Mouse (Mus musculus) midbrain, embryonic 11.5 days (tissue): ENCODE data around the gene Marcksl1. TPM values are rescaled to one million over a fixed set of nuclear protein-coding genes. Genes with fewer than 3 reads are reported as not detected.

ENCODE experiments used
- ATAC-seq: fragments of 200-750 bp; cut with Nextera tagmentation; 2 replicates; pipeline ENCODE4 v1.8.0; 2017; ENCODE audit warnings: moderate TSS enrichment, moderate library complexity; ENCODE audit not compliant: low FRiP score
- DNase-seq: peaks from one replicate; pipeline ENCODE4 v3.0.0; 2015; ENCODE audit warnings: low spot score; ENCODE audit errors: missing footprints
- H3K27ac ChIP-seq: fragments of 300-500 bp; sonication (generic); 2 replicates; pipeline ENCODE4 v1.5.1; 2014; ENCODE audit warnings: low read depth, low read length
- H3K27me3 ChIP-seq: fragments of 300-500 bp; sonication (generic); 2 replicates; pipeline ENCODE4 v1.6.1; 2014; ENCODE audit warnings: mild to moderate bottlenecking, low read length, moderate library complexity, mixed read lengths; ENCODE audit not compliant: control insufficient read depth, insufficient read depth
- H3K36me3 ChIP-seq: fragments of 300-500 bp; sonication (generic); 2 replicates; pipeline ENCODE4 v1.6.1; 2014; ENCODE audit warnings: mild to moderate bottlenecking, low read length, moderate library complexity, mixed read lengths; ENCODE audit not compliant: control insufficient read depth, insufficient read depth
- H3K4me1 ChIP-seq: fragments of 300-500 bp; sonication (generic); 2 replicates; pipeline ENCODE4 v1.6.1; 2014; ENCODE audit warnings: low read length; ENCODE audit not compliant: control insufficient read depth, insufficient read depth
- H3K4me2 ChIP-seq: fragments of 300-500 bp; sonication (generic); 2 replicates; pipeline ENCODE4 v1.6.1; 2014; ENCODE audit warnings: mild to moderate bottlenecking, moderate library complexity
- H3K4me3 ChIP-seq: fragments of 300-500 bp; sonication (generic); 2 replicates; pipeline ENCODE4 v1.5.1; 2014; ENCODE audit warnings: low read depth, low read length
- H3K9ac ChIP-seq: fragments of 300-500 bp; sonication (generic); 2 replicates; pipeline ENCODE4 v1.6.1; 2014; ENCODE audit warnings: low read length
- H3K9me3 ChIP-seq: fragments of 300-500 bp; sonication (generic); 2 replicates; pipeline ENCODE4 v1.6.1; 2016; ENCODE audit warnings: low read length; ENCODE audit not compliant: control insufficient read depth
- WGBS: fragments of 180-500 bp; shearing (Covaris S2); extraction: QIAGEN DNeasy Blood & Tissue Kit; methylation state at CpG from one replicate; pipeline ENCODE4 v1.1.7; 2014; 5-methylcytosine and 5-hydroxymethylcytosine counted together
- polyA plus RNA-seq: library from polyadenylated mRNA; unstranded; fragments of >200 nt; fragmentation: Nextera tagmentation; extraction: Ambion mirVana; gene quantifications from 2 replicates; pipeline ENCODE4 v1.2.1, GENCODE M21; 2014

Marcksl1 gene
- polyA plus RNA-seq, 1 experiment from 2014 or later: 1,974 TPM

DNA sequence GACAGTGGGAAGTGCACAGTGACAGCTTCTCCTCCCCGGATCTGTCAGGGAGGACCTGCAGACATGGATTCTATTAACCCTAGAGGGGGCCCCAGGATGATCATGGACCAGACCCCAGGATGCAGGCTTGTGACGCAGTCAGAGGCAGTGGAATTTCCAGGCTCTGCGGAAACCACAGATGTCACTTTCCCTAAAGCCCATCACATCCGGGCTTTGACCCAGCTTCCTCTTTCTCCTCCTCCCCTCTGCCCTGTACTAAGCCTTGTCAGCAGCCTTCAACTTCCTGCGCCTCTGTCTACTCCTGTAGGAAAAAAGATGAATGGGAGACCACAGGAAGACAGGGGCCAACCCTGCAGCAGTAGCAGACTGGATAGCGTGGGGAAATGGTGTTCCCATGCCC, 16.8 kb upstream of the Marcksl1 start:
- H3K9ac ChIP-seq: no peak overlapping the region; the same call in 1 of the 2 replicates
- no peaks in the 10 kb centered on the region for H3K36me3 ChIP-seq
- 0 out of 2 replicates have a peak overlapping the region, but pooled peaks have one; percentile 6 for H3K4me2 ChIP-seq
- DNase-seq: no peak
- ATAC-seq: no peak
- no peaks in the 10 kb centered on the region for H3K9me3 ChIP-seq
- H3K4me3 ChIP-seq: no peak overlapping the region
- WGBS: 46% methylated on average over 6 of the region's 6 CpGs
- H3K4me1 ChIP-seq: peaks cover 17% of the 10 kb centered on the region
- H3K27ac ChIP-seq: no peak overlapping the region
- peaks cover 5% of the 10 kb centered on the region for H3K27me3 ChIP-seq

- Histone ChIP-seq H3K9me3 (no peaks in the 10 kb centered on the region), H3K27me3 (no peaks in the 10 kb centered on the region), H3K36me3 (no peaks in the 10 kb centered on the region), H3K9ac (no peak overlapping the region), H3K4me3 (no peak overlapping the region), H3K27ac (no peak overlapping the region), H3K4me2 (no peak overlapping the region), H3K4me1 (peaks cover 13% of the 10 kb centered on the region)
- WGBS: 71% methylated on average over 3 of the region's 3 CpGs
- ATAC-seq (no peak), DNase-seq (peak; percentile 62)
These were observed 14.4 kb upstream of the Marcksl1 start for GRCm38 (mm10) chr4:129498941-129499340.

- peak overlapping the region; percentile 74 for H3K4me2 ChIP-seq
- 82% methylated on average over 8 of the region's 8 CpGs for WGBS
- H3K27ac ChIP-seq: no peak overlapping the region
- H3K9me3 ChIP-seq: no peaks in the 10 kb centered on the region
- peak overlapping the region; percentile 36; the same call in 1 of the 2 replicates for H3K4me3 ChIP-seq
- ATAC-seq (0 out of 2 replicates have a peak, but pooled peaks have one; percentile 1), DNase-seq (no peak)
- no peaks in the 10 kb centered on the region for H3K27me3 ChIP-seq
- peaks cover 13% of the 10 kb centered on the region for H3K4me1 ChIP-seq
- H3K36me3 ChIP-seq: no peaks in the 10 kb centered on the region
- H3K9ac ChIP-seq: peak overlapping the region; percentile 58; the same call in 1 of the 2 replicates
These were observed 13.4 kb upstream of the Marcksl1 start for GRCm38 (mm10) chr4:129500017-129500416.

- peak; percentile 92 for ATAC-seq
- 1% methylated on average over 49 of the region's 49 CpGs for WGBS
These were observed 12.5 kb upstream of the Marcksl1 start for GRCm38 (mm10) chr4:129500607-129501566.

GRCm38 (mm10) chr4:129502327-129502888, 11.0 kb upstream of the Marcksl1 start:
- H3K27me3 ChIP-seq: no peaks in the 10 kb centered on the region
- no peak overlapping the region for H3K27ac ChIP-seq
- peak; percentile 65 for DNase-seq

More at GRCm38 (mm10) chr4:129500607-129501566, 12.5 kb upstream of the Marcksl1 start:
- Histone ChIP-seq H3K9ac (peak overlapping the region; percentile 58), H3K4me2 (peak overlapping the region; percentile 74), H3K4me3 (peak overlapping the region; percentile 36), H3K9me3 (no peaks in the 10 kb centered on the region), H3K27ac (peak overlapping the region; percentile 61), H3K4me1 (peaks cover 13% of the 10 kb centered on the region), H3K36me3 (no peaks in the 10 kb centered on the region), H3K27me3 (no peaks in the 10 kb centered on the region)
- peak; percentile 99 for DNase-seq

DNA sequence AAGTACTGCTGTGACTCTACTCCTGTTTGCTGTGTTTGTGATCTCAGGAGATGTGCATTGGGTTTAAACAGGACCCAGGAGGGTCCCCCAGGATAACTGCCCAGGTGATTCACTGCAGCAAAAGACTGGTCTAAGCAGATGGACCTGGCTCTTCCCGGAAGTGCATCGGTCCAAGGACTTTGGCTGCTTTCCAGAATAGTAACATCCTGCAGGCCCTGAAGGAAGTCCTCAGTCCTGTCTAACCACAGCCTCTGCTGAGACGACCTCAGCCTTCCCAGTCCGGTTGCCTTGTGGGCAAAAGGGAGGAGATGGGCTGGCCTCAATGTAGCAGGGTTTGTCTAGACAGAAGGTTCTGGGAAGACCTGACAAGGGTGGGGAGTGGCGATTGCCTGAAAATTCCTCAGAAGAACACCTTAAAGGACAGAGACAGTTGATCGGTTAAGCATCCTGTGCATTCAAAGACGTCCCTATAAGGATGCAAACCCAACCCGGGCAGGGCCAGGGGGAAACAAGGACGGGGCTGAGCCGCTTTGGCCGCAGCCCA, 10.4 kb upstream of the Marcksl1 start:
- no peak overlapping the region for H3K27ac ChIP-seq
- H3K9me3 ChIP-seq: no peaks in the 10 kb centered on the region

More at GRCm38 (mm10) chr4:129502327-129502888, 11.0 kb upstream of the Marcksl1 start:
- no peak overlapping the region for H3K4me3 ChIP-seq
- H3K9me3 ChIP-seq: no peaks in the 10 kb centered on the region
- 0 out of 2 replicates have a peak, but pooled peaks cover 3% of the 10 kb centered on the region for H3K4me1 ChIP-seq
- ATAC-seq: no peak
- WGBS: 74% methylated on average over 9 of the region's 9 CpGs
- no peaks in the 10 kb centered on the region for H3K36me3 ChIP-seq
- H3K4me2 ChIP-seq: no peak overlapping the region
- no peak overlapping the region for H3K9ac ChIP-seq

DNA sequence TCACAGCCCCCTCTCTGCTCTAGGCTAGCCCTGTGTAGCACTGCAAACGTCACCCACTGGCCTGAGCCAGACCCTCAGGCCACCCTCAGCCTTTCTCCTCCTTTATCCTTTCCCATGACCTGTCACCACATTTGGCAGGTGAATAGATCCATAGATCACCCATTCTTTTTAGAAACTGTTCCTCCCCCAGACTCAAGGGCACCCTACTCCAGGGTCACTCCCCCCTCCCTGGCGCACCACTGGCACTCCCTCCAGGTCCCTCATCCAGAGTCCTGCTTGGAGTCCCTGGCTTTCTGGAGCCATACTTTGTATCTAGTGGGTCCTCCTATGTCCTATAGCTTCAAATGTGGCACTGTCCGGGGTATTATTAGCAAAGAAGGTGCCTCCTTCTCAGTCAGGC, 7.9 kb upstream of the Marcksl1 start:
- 91% methylated on average over 3 of the region's 3 CpGs for WGBS
- Histone ChIP-seq H3K4me2 (no peak overlapping the region), H3K36me3 (no peaks in the 10 kb centered on the region), H3K9ac (no peak overlapping the region), H3K27me3 (no peaks in the 10 kb centered on the region), H3K27ac (no peak overlapping the region), H3K4me3 (no peak overlapping the region), H3K4me1 (peaks cover 1% of the 10 kb centered on the region), H3K9me3 (no peaks in the 10 kb centered on the region)
- no peak for ATAC-seq
- DNase-seq: no peak

More for the DNA sequence above, 10.4 kb upstream of the Marcksl1 start:
- no peak for ATAC-seq
- peak; percentile 67 for DNase-seq
- Histone ChIP-seq H3K4me1 (0 out of 2 replicates have a peak, but pooled peaks cover 3% of the 10 kb centered on the region), H3K36me3 (no peaks in the 10 kb centered on the region), H3K9ac (no peak overlapping the region), H3K4me2 (no peak overlapping the region), H3K4me3 (no peak overlapping the region), H3K27me3 (no peaks in the 10 kb centered on the region)
- 78% methylated on average over 11 of the region's 11 CpGs for WGBS

DNA sequence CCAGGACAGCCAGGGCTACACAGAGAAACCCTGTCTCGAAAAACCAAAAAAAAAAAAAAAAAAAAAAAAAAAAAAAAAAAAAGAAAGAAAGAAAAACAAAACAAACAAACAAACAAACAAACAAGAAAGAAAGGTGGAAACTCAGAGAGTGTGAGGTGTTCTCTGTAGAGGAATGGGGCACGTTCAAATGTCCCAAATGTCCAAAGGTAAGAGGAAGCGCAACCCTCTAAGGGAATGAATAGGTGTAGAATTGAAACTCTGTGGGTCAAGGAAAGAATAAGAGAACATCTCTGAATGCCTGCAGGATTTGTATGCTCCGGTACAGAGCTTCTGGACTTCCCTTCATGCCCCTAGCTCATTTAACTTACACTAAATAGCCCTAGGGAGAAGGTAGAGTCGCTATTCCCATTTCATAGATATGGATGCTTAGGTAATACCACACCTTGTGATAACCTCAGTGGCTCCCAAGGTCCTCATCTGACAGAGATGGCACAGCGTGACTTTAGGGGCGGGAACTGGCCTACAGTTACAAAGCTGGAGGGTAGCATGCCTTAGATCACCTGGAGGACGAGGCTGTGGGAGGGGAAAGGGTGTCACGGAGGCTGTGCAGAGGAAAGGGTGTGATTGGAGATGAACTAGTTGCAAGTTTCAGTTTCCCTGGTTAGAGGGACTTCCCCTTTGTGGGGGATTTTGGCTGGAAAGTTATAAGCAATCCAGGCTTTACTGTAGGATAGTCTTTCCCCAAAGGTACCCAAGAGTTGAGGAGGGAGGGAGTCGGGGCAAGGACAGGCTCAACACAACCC, 5.7 kb upstream of the Marcksl1 start:
- H3K27ac ChIP-seq: no peak overlapping the region
- 77% methylated on average over 9 of the region's 10 CpGs for WGBS
- H3K9ac ChIP-seq: no peak overlapping the region
- ATAC-seq (no peak), DNase-seq (peak; percentile 72)
- no peaks in the 10 kb centered on the region for H3K9me3 ChIP-seq
- H3K36me3 ChIP-seq: no peaks in the 10 kb centered on the region
- H3K27me3 ChIP-seq: no peaks in the 10 kb centered on the region
- peaks cover 20% of the 10 kb centered on the region for H3K4me1 ChIP-seq
- no peak overlapping the region for H3K4me2 ChIP-seq
- no peak overlapping the region for H3K4me3 ChIP-seq
